Mouse (Mus musculus): ENCODE data around the gene Tgfbr3. TPM values are rescaled to one million over a fixed set of nuclear protein-coding genes. Genes with fewer than 3 reads are reported as not detected.
A peak's percentile ranks its signal among the peaks of the same experiment; 100 is the strongest.

Tgfbr3 gene
- total RNA-seq, 2 experiments from 2014 or later: 1.7 to 5.6 TPM

DNA sequence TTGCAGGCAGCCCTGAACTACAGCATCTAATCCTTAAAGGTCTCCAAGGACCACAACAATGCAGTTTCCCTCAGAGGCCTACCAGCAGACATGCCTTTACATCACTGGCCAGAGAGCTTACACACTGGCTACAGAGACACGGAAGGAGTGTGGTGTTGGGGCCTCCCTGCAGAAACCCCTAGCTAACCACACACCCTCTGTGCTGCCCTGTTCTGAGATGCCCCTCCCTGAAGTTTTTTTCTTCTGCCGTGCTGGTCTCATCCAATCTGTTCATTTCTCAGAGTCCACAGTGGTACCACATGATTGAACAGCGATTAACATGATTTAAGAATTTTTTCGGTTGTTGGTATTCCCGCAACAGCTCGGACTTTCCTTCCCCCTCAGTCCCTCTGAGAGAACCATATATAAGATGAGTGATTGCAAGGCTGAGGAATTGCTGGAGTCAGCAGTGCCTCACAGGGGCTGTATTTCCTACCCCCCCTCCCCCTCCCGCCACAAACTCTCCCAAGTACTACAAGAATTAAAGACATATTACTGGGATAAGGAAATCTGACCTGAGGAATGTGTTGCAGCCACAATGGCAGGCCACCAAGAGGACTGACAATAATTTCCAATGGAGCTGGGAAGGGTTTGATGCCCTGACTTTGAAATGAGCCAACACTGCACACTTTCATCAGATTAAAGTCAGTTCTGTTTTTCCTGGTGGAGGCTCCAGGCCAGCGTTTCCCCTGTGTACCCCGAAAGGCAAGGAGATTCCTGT, 75.9 kb downstream of the Tgfbr3 start:
- ATAC-seq (replicated peaks; ENCODE audit: poor library complexity): no peak

DNA sequence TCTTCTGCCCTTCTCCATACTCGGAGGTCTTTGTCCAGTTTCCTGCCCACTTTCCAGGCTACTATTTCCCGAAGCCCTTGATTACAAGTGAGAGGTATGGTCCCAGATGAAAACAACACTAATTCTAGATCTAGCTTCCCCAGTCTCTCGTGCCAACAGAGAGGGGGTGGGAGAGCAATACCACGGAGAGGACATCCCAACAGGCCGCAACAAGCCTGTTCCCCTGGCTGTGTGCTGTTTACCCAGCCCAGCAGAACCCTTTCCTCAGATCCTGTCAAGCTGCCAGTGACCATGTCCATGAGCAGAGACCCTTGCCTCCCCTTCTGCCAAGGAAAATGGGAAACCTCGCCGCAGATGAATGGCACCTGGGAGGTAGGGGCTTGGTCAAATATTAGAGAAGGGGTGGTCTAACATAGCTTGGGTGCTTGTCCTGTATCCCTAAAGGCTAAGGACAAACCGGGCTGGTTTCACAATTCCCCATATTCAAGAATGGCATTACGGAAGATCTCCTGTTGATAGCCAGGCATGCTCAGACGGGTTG, 77.5 kb downstream of the Tgfbr3 start:
- no peak for ATAC-seq (replicated peaks; ENCODE audit: poor library complexity)

GRCm38 (mm10) chr5:107210040-107210439, 79.4 kb downstream of the Tgfbr3 start:
- 0 out of 2 replicates have a peak, but pooled peaks have one; percentile 16 for ATAC-seq (replicated peaks; ENCODE audit: poor library complexity)

DNA sequence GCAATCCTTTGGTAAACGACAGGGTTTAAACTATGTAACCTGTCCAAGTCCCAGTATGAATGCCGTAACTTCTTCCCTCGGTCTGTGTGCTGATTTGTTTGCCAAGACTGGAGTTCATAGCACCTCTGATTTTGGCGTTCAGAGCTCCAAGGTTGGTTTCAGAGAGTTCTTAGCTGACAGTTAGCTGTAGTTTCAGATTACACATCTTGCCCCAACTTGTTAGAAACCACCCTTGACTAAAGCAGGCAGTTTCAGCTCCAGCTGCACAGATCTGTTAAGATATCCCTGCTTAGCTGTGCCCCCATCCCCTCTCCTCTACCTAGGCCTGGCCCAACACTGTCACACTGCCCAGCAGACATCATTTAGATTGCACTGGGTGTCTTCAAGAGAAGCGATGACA, 81.5 kb downstream of the Tgfbr3 start:
- peak; percentile 56 for ATAC-seq (replicated peaks; ENCODE audit: poor library complexity)

DNA sequence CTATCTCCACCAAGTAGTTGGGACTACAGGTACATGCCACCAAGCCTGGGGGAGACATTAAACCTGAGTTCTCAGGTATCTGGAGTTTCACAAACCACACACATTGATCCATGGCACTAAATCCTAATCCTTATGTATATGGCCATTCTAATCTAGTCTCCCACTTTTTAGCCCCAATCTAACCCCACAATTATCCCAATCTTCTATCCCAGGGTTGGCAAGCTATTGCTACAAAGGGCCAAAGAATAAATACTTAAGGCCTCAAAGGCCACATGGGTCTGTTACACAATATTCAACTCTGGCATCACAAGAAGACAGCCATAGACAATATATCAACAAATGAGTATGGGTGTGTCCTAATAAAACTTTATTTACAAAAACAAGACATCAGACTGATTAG, 85.1 kb downstream of the Tgfbr3 start:
- no peak for ATAC-seq (replicated peaks; ENCODE audit: poor library complexity)

GRCm38 (mm10) chr5:107202801-107203559, 86.4 kb downstream of the Tgfbr3 start:
- ATAC-seq (replicated peaks; ENCODE audit: poor library complexity): no peak

DNA sequence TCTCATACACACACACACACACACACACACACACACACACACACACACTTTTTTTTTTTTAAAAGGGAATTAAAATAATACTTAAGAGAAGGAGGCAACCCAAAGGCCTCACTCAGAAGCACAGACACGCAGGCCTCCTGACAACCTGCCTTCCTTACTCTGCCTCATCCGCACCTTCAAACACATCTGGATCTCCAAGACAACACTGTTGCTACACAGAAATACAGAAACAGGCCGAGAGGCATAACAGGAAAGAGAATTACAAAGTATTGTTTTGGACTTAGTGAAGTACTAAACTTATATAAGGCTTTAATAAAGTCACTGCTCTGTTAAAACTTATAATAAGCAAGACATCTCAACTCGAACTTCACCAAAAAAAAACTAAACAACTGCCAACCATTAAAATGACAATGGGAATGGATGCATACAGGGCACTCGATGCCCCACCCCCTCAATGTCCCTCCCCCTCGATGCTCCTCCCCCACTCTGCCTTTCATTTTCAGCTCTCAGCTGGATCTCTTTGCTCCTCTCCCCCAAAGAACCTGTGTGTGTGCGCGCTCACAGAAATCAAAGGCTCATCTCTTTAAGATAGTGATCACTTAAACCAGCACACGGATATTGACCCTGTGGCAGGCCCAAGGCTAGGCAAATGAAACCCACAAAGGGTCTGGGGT, 87.8 kb downstream of the Tgfbr3 start:
- ATAC-seq (replicated peaks; ENCODE audit: poor library complexity): peak; percentile 48

DNA sequence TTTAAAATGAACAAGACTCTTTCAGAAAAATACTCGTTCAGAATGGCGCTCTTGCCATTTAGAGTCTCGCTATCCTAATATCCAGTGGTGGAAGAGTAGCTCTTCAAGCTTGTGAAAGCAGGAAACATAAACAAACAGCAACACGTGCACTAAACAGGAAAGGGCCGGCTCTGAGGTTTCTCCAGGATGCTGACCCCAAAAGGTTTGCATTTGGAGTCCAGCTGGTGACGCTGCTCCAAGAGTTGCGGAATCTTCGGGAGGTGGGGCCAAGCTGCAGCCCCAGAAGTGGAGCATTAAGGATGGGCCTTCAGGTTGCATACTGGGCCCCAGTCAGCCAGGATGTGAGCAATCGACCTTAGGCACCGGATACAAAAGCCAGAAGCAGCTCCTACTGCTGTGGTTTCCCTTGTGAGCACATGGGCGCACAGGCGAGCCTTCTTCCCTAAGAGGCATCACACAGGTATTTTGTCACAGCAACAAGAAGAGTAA, 88.5 kb downstream of the Tgfbr3 start:
- peak; percentile 73 for ATAC-seq (replicated peaks; ENCODE audit: poor library complexity)

DNA sequence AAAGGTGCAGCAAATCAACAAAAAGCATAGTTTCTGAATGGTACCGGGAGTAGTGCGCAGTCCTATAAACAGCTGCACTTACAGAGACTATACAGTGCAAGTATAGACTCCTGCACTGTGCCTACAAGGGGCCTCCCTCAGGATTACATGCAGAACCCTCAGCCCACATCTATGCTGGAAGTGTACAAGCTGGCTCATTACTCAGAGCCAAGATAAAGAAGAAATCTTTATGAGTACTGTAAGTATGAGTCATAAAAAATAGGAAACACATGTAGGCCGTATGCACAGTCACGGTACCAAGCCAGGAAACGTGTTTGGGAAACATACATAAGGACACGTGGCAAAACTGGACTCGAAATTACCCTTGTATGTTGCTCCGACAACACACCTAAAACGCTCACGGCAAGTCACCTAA, 89.2 kb downstream of the Tgfbr3 start:
- ATAC-seq (replicated peaks; ENCODE audit: poor library complexity): peak; percentile 36

DNA sequence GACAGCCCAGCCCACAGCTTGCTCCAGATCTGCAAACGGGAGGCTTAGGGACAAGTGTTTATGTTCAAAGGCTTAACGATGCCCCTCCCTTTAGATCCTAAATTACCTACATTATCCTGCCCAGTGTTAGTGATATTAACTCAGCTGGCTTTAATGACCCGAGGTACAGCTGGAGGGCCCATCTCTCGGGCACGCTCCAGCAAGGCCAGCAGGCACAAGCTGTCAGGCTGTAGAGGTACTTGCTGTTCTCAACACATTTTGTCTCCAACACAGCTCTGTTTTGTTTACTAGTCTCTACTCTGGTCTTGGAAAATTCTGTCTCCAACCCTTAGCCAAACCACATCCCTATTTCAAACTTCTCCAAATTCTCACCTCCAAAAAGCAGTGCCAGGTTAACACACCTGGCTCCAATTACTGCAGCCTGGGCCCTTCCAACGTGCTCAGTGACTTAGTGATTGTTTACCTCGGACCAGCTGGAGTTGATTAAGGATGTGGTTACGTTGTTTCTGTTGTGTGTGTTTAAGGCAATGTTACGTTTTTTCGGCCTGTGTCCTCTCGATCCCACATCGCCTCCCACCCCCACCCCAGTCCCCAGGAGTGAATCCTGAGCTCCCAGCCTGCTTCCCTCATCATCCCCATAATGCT, 93.6 kb downstream of the Tgfbr3 start:
- no peak for ATAC-seq (replicated peaks; ENCODE audit: poor library complexity)

DNA sequence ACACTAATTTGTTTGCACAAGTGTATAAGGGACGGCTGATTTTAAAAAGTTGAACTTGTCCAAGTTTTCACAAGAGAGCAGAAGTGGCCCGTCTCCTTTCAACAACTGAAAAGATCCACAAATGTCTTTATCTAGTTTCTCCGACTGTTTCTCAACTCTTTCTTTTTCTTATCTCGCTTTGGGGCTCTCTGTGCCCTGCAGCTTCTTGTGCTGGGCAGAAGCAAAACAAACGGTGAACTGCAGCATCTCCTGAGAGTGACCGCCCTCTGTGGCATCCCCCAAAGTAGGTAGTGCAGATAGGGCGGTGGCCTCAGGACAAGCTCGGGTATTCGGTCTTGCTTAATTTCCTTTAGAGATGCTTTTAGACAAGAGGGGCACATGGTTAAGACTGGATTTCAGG, 96.3 kb downstream of the Tgfbr3 start:
- peak; percentile 84 for ATAC-seq (replicated peaks; ENCODE audit: poor library complexity)

DNA sequence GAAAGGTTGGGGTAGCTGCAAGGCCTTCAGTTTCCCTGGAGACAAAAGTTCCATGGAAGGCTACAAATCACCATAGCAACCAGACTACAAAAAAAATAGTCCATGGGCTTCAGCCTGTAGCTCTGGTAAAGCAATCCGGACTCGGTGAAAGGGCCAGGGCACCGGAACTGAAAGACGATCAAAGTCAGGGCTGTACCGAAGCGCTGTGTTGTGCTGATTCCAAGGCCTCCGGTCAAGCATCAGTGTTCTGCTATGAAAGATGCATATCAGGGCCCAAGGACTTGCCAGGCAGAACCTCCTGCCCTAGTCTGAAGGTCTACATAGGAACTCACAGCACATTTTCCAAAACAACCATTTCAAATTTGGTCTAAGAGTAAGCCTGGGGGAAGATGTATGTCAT, 97.1 kb downstream of the Tgfbr3 start:
- ATAC-seq (replicated peaks; ENCODE audit: poor library complexity): no peak

- no peak for ATAC-seq (replicated peaks; ENCODE audit: poor library complexity)
Observed at GRCm38 (mm10) chr5:107188551-107188950, 100.9 kb downstream of the Tgfbr3 start.

- ATAC-seq (replicated peaks; ENCODE audit: poor library complexity): no peak
Observed at GRCm38 (mm10) chr5:107186206-107186605, 103.2 kb downstream of the Tgfbr3 start.

DNA sequence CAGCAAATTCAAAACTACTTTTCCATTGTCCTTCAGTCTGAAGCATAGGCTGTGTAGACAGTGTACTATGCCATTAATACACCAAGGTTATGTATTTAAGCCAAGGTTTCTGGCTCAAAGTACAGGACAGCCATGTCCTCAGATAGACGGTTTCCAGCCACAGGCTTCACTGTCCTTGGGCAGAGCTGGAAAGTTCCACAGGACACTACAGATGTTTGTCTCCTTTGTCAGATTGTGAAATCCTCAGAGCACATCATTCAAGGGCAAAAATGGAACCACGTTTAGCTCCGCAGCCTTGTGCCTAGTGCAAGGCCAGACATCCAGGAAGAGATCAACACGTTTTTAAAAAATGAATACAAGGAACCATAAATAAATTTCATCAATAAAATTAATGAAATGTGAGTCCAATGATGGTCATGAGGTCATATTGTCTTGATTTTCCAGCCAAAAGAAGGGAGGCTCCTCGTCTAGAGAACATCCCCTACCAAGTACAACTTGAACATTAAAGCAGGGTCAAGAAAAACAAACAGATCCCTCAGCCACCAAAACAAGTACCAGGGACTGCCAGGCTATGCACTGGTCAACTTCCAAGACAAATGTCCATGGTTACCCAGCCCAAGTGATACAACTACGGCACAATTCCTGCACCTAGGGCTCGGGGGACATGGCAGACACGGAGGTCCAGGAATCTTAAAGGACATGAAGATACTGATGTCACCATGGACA, 105.1 kb downstream of the Tgfbr3 start:
- no peak for ATAC-seq (replicated peaks; ENCODE audit: poor library complexity)

GRCm38 (mm10) chr5:107183537-107183936, 105.9 kb downstream of the Tgfbr3 start:
- no peak for ATAC-seq (replicated peaks; ENCODE audit: poor library complexity)

- no peak for ATAC-seq (replicated peaks; ENCODE audit: poor library complexity)
Observed at GRCm38 (mm10) chr5:107182721-107183120, 106.7 kb downstream of the Tgfbr3 start.

GRCm38 (mm10) chr5:107181820-107182219, 107.6 kb downstream of the Tgfbr3 start:
- no peak for ATAC-seq (replicated peaks; ENCODE audit: poor library complexity)

GRCm38 (mm10) chr5:107179194-107179593, 110.2 kb downstream of the Tgfbr3 start:
- no peak for ATAC-seq (replicated peaks; ENCODE audit: poor library complexity)

DNA sequence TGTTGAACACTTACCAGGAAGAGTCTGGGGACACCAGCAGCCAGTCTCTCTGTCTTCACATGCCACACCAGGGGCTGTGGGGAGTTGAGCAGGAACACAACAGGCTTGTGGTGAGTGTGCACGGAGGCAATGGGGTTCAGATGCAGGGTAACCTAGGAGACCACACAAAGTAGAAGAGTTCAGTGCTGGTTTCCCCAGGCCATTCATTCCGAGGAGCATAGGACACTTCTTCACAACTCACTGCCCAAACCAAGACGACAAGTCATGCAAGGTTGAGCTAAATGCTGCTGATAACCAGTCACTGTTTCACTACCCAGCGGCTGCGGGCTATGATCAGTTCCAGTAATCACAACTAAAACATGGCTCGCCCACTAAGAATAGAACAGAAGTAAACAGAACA, 111.6 kb downstream of the Tgfbr3 start:
- peak; percentile 72 for ATAC-seq (replicated peaks; ENCODE audit: poor library complexity)
